Mouse (Mus musculus): ENCODE measurements around the gene Radil.

Radil gene

GRCm38 (mm10) chr5:142448623-142449022 is 102.3 kb downstream of the Radil start:
- no peak for DNase-seq (ENCODE audit: low read depth, low spot score)

GRCm38 (mm10) chr5:142448076-142448475 is 102.8 kb downstream of the Radil start:
- DNase-seq (ENCODE audit: low read depth, low spot score): peak; percentile 91

GRCm38 (mm10) chr5:142445709-142446108 is 105.2 kb downstream of the Radil start:
- DNase-seq (ENCODE audit: low read depth, low spot score): no peak

GRCm38 (mm10) chr5:142444791-142445531 is 105.9 kb downstream of the Radil start:
- no peak for DNase-seq (ENCODE audit: low read depth, low spot score)

- DNase-seq (ENCODE audit: low read depth, low spot score): no peak
These were observed 106.9 kb downstream of the Radil start for GRCm38 (mm10) chr5:142443994-142444393.

GRCm38 (mm10) chr5:142443514-142443913 is 107.4 kb downstream of the Radil start:
- DNase-seq (ENCODE audit: low read depth, low spot score): no peak

GRCm38 (mm10) chr5:142442045-142442440 is 108.9 kb downstream of the Radil start:
- DNase-seq (ENCODE audit: low read depth, low spot score): no peak

- no peak for DNase-seq (ENCODE audit: low read depth, low spot score)
These were observed 109.4 kb downstream of the Radil start for GRCm38 (mm10) chr5:142441332-142442044.

- DNase-seq (ENCODE audit: low read depth, low spot score): peak; percentile 75
These were observed 110.3 kb downstream of the Radil start for GRCm38 (mm10) chr5:142440451-142441147.

GRCm38 (mm10) chr5:142439911-142440432 is 110.9 kb downstream of the Radil start:
- DNase-seq (ENCODE audit: low read depth, low spot score): no peak

- no peak for DNase-seq (ENCODE audit: low read depth, low spot score)
These were observed 112.4 kb downstream of the Radil start for GRCm38 (mm10) chr5:142438380-142438938.

- DNase-seq (ENCODE audit: low read depth, low spot score): no peak
These were observed 115.2 kb downstream of the Radil start for GRCm38 (mm10) chr5:142435736-142436135.
